Mouse (Mus musculus) stomach, embryonic 15.5 days (tissue): ENCODE data around the gene Sub1. TPM values are rescaled to one million over a fixed set of nuclear protein-coding genes. Genes with fewer than 3 reads are reported as not detected.

Source experiments
- ATAC-seq: fragments of 200-750 bp; cut with Nextera tagmentation; 2 replicates; pipeline ENCODE4 v1.8.0; 2017; ENCODE audit warnings: low read depth, moderate number of reproducible peaks, moderate TSS enrichment; ENCODE audit not compliant: insufficient read depth, low FRiP score
- H3K27ac ChIP-seq: fragments of 300-500 bp; sonication (generic); 2 replicates; pipeline ENCODE4 v1.5.1; 2015; ENCODE audit warnings: mild to moderate bottlenecking, inconsistent platforms
- H3K27me3 ChIP-seq: fragments of 300-500 bp; sonication (generic); replicated peaks from 2 replicates; pipeline ENCODE4 v1.6.1; 2015; ENCODE audit warnings: inconsistent platforms
- H3K36me3 ChIP-seq: fragments of 300-500 bp; sonication (generic); 2 replicates; pipeline ENCODE4 v1.6.1; 2015; ENCODE audit warnings: inconsistent platforms
- H3K4me1 ChIP-seq: fragments of 300-500 bp; sonication (generic); 2 replicates; pipeline ENCODE4 v1.6.1; 2015; ENCODE audit warnings: inconsistent platforms
- H3K4me2 ChIP-seq: fragments of 300-500 bp; sonication (generic); 2 replicates; pipeline ENCODE4 v1.6.1; 2015; ENCODE audit warnings: mild to moderate bottlenecking, inconsistent platforms
- H3K4me3 ChIP-seq: fragments of 300-500 bp; sonication (generic); replicated peaks from 2 replicates; pipeline ENCODE4 v1.5.1; 2015; ENCODE audit warnings: inconsistent platforms
- H3K9ac ChIP-seq: fragments of 300-500 bp; sonication (generic); 2 replicates; pipeline ENCODE4 v1.6.1; 2015; ENCODE audit warnings: inconsistent platforms
- H3K9me3 ChIP-seq: fragments of 300-500 bp; sonication (generic); 2 replicates; pipeline ENCODE4 v1.6.1; 2016; ENCODE audit warnings: inconsistent platforms
- WGBS: fragments of 180-500 bp; shearing (Covaris S2); methylation state at CpG from one replicate; pipeline ENCODE4 v1.1.7; 2015; 5-methylcytosine and 5-hydroxymethylcytosine counted together
- polyA plus RNA-seq: library from polyadenylated mRNA; unstranded; fragments of >200 nt; fragmentation: Nextera tagmentation; extraction: Ambion mirVana; gene quantifications from 2 replicates; pipeline ENCODE4 v1.2.1, GENCODE M21; 2015

The Sub1 gene
- 645 and 665 TPM in 2 replicates for polyA plus RNA-seq

DNA sequence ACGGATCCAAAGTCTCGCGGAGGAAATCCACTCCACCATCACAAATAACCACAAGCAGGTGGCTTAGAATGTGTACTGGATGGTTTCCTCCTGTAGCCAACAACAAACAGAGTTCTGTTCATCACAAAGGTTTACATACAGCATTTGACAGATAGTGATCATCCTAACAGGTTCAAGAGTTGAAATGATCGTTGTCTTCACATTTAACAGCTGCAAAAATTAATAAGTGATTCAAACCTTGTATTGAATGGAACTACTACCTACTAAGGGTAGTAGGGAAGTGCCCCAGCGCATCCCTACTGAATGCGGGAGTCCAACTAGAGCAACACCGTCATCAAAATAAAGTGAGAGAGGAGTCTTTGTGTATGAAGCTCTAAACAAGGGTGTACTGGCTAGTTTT, at the start of gene Sub1:
Sub1 (minus strand) TSS at position 101 of the 400 bp plus-strand sequence.
- peak within 1 kb of the TSS; percentile 100 for H3K4me3 ChIP-seq
- peak within 1 kb of the TSS; percentile 99; the same call in 1 of the 2 replicates for H3K9ac ChIP-seq
- peaks cover 3% of the 10 kb centered on the region; the same call in 1 of the 2 replicates for H3K4me1 ChIP-seq
- no peaks in the 10 kb centered on the region for H3K27me3 ChIP-seq
- ATAC-seq = no peak
- no peaks in the 10 kb centered on the region for H3K36me3 ChIP-seq
- H3K9me3 ChIP-seq = no peaks in the 10 kb centered on the region
- H3K27ac ChIP-seq = peak within 1 kb of the TSS; percentile 90
- WGBS = 92% methylated on average over 7 of the region's 7 CpGs
- peak within 1 kb of the TSS; percentile 35 for H3K4me2 ChIP-seq

DNA sequence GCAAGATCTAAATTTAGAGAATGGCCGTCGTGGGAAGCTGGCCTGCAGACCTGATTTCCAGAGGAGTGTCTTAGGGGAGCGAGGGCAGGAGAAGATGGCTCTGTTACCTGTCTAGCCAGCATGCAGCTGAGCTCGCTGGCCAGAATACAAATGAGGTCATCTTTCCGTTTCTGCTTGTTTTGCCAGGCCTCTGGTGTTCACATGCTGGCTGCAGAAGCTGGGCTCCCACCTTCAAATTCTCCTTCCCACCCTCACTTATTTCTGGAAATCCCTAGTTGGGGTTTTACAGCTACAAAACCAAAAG, 43.6 kb upstream of the Sub1 start:
- Histone ChIP-seq H3K36me3 (no peaks in the 10 kb centered on the region), H3K4me1 (peaks cover 9% of the 10 kb centered on the region; the same call in 1 of the 2 replicates), H3K9me3 (no peaks in the 10 kb centered on the region), H3K4me2 (no peak overlapping the region), H3K27ac (no peak overlapping the region), H3K27me3 (no peaks in the 10 kb centered on the region), H3K9ac (no peak overlapping the region), H3K4me3 (no peak overlapping the region)
- ATAC-seq = no peak
- WGBS = 39% methylated on average over 5 of the region's 5 CpGs

DNA sequence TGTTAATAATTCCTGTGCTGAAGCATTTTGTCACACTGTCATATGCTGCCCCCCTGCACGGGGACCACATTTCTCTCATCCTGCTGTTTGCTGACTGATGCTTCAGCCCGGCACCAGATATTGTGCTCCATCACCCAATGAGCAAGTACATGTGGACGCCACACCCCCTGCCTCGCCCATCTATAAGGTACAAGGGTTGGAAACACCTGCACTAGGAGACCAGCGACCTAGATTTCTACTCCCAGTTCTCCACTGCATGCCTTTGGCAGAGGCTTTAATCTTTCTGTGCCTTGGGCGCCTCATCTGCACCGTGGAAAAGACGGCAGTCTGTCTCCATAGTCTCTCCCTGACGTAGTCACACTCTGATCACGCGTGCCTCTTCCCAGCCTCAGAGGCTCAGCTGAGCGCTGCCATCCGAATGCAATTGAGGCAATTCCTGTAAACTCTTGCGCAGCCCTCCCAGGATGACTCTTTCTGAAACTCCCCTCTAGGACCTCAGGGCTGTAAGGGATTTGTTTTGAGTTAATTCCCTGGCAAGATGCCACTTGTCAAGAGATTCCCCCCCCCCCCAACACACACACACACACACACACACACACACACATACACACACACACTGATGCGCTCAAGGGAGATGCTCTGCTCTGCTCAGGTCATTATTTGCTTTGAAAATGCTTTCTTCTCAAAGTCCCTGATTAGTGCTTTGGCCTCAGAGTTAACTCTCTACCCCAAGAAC, 43.1 kb upstream of the Sub1 start:
- no peaks in the 10 kb centered on the region for H3K27me3 ChIP-seq
- no peak overlapping the region for H3K4me2 ChIP-seq
- H3K36me3 ChIP-seq = no peaks in the 10 kb centered on the region
- peaks cover 9% of the 10 kb centered on the region; the same call in 1 of the 2 replicates for H3K4me1 ChIP-seq
- H3K4me3 ChIP-seq = no peak overlapping the region
- no peak overlapping the region for H3K9ac ChIP-seq
- peak; percentile 35; the same call in 1 of the 2 replicates for ATAC-seq
- H3K9me3 ChIP-seq = no peaks in the 10 kb centered on the region
- no peak overlapping the region for H3K27ac ChIP-seq
- WGBS = 54% methylated on average over 15 of the region's 15 CpGs

DNA sequence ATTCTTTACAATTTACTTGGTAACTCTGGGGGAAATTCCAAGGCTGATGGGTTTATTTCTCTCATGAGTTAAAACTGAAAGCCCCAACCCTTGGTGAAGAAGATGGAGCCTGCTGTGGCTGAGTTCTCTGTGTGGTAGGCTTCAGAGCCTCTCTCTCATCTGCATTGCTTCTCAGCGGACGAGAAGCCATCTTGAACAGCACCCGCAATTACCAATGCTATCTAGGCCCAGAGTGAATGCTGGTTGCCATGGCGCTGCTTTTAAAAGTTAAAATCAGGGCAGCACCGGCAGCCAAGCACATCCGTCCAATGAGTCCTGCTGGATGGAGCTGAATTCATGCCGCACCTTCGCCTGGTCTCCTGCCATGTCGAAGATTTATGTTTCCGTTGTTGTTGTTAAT, 42.5 kb upstream of the Sub1 start:
- ATAC-seq = 0 out of 2 replicates have a peak, but pooled peaks have one; percentile 22
- WGBS = 74% methylated on average over 10 of the region's 10 CpGs

DNA sequence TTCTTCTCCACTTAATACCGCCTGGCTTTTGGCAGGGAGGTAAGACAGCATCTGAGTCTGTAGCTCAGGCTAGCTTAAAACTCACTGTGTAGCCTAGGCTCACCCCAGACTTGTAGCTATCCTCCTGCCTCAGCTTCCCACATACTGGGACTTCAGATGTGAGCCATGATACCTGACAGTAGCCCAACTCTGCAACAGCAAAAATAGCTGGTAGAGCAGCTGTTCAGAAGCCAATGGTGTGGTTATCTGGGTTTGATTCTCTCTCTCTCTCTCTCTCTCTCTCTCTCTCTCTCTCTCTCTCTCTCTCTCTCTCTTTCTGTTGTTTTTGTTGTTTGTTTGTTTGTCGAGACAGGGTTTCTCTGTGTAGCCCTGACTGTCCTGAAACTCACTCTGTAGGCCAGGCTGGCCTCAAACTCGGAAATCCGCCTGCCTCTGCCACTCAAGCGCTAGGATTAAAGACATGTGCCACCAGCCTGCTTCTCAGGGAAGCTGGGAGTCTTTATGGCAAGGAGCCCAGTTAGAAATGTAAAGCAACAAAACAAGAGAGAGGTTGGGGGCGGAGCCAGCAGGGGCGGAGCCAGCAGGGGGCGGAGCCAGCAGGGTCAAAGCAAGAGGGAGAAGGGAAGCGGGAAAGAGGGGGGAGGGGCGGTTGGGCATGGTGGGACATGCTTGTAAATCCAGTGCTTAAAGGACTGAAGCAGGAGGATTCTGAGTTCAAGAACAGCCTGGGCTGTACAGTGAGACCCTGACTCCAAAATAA, 41.3 kb upstream of the Sub1 start:
- Histone ChIP-seq H3K4me2 (no peak overlapping the region), H3K4me3 (no peak overlapping the region), H3K4me1 (peaks cover 9% of the 10 kb centered on the region; the same call in 1 of the 2 replicates), H3K27ac (no peak overlapping the region), H3K9me3 (no peaks in the 10 kb centered on the region), H3K9ac (no peak overlapping the region), H3K27me3 (no peaks in the 10 kb centered on the region), H3K36me3 (no peaks in the 10 kb centered on the region)
- no peak for ATAC-seq
- 70% methylated on average over 10 of the region's 10 CpGs for WGBS

More for the DNA sequence above, 42.5 kb upstream of the Sub1 start:
- no peaks in the 10 kb centered on the region for H3K9me3 ChIP-seq
- no peak overlapping the region for H3K27ac ChIP-seq
- no peak overlapping the region for H3K9ac ChIP-seq
- H3K4me1 ChIP-seq = peaks cover 9% of the 10 kb centered on the region; the same call in 1 of the 2 replicates
- no peak overlapping the region for H3K4me2 ChIP-seq
- no peaks in the 10 kb centered on the region for H3K27me3 ChIP-seq
- no peak overlapping the region for H3K4me3 ChIP-seq
- H3K36me3 ChIP-seq = no peaks in the 10 kb centered on the region

DNA sequence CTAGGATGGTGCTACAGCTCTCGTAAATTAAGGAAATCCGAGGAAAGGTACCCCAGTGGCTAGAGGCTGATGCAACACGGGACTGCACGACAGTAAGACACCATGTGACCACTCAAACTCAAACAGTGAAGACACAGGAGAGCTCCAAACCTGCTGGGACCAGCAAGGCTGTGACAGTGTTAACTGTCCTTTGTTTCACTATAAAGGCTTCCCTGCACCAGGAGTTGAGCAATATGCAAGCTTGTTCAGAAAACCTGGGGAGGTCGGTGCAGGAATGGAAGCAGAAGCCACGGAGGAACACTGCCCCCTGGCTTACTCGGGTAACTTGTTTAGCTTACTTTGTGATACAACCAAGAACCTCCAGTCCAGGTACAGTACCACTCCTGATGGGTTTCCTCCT, 40.4 kb upstream of the Sub1 start:
- H3K4me1 ChIP-seq = peaks cover 9% of the 10 kb centered on the region; the same call in 1 of the 2 replicates
- H3K27ac ChIP-seq = no peak overlapping the region
- WGBS = 45% methylated on average over 7 of the region's 7 CpGs
- H3K9ac ChIP-seq = no peak overlapping the region
- no peaks in the 10 kb centered on the region for H3K27me3 ChIP-seq
- H3K9me3 ChIP-seq = no peaks in the 10 kb centered on the region
- no peaks in the 10 kb centered on the region for H3K36me3 ChIP-seq
- H3K4me2 ChIP-seq = no peak overlapping the region
- H3K4me3 ChIP-seq = no peak overlapping the region
- ATAC-seq = no peak

DNA sequence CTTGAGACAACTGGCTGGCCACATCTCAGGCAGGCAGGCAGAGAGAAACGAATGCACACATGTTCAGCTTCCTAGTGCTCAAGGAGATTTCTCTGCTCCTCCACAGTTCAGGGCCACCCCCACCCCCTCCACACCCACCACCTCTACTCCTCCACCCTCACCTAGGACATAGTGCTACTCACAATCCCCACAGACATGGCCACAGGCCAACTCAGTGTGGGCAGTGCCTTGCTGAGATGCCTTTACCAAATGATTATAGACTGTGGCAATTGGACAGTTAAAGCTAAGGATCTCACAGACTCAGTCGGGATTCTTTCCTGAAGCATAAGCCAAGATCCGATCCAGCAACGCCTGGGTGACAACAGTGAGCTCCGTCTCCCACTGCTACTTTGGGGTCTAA, 39.9 kb upstream of the Sub1 start:
- Histone ChIP-seq H3K27ac (no peak overlapping the region), H3K9ac (no peak overlapping the region), H3K27me3 (no peaks in the 10 kb centered on the region), H3K4me3 (no peak overlapping the region), H3K4me1 (peaks cover 9% of the 10 kb centered on the region; the same call in 1 of the 2 replicates), H3K9me3 (no peaks in the 10 kb centered on the region), H3K4me2 (no peak overlapping the region), H3K36me3 (no peaks in the 10 kb centered on the region)
- no peak for ATAC-seq
- WGBS = 55% methylated on average over 5 of the region's 5 CpGs

DNA sequence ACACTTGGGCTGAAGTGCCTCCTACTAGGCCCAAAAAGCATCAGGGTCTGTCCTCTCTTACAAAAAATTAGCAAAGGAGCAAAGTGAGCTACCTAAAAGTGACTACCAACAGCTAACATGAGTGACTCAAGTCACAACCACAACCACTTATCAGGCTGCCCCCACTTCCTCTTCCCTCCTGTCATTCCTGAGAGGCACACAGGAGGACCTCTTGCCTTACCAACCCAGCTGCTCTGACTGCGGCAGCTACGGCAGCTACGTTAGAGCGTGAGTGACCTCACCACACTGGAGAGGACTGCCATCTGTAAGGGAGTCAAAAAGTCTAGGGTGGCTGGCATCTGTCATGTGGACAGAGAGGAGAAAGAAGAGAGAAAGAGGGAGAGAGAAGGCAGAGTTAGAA, 37.5 kb upstream of the Sub1 start:
- no peak overlapping the region for H3K4me2 ChIP-seq
- H3K27me3 ChIP-seq = no peaks in the 10 kb centered on the region
- H3K9me3 ChIP-seq = no peaks in the 10 kb centered on the region
- no peak overlapping the region for H3K27ac ChIP-seq
- H3K9ac ChIP-seq = no peak overlapping the region
- no peak for ATAC-seq
- 0 out of 2 replicates have a peak, but pooled peaks cover 1% of the 10 kb centered on the region for H3K4me1 ChIP-seq
- no peak overlapping the region for H3K4me3 ChIP-seq
- no peaks in the 10 kb centered on the region for H3K36me3 ChIP-seq
- 66% methylated on average over 4 of the region's 4 CpGs for WGBS

DNA sequence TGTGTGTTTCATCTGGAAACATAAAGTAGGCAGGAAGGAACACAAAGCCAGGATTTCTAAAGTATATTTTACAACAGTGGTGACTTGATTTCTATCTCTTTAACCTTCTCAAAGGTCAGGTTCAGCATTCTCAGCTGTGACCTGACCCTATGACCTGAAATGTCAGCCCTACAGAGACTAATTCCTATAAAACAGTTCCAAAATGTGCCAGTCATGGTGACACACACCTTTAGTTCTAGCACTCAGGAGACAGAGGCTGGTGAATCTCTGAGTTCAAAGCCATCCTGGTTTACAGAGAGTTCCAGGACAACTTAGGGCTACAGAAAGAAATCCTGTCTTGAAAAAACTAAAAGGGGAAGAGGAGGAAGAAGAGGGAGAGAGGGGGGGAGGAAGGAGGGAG, 36.4 kb upstream of the Sub1 start:
- no peaks in the 10 kb centered on the region for H3K9me3 ChIP-seq
- H3K4me1 ChIP-seq = no peaks in the 10 kb centered on the region
- H3K27ac ChIP-seq = no peak overlapping the region
- no peak overlapping the region for H3K9ac ChIP-seq
- no peaks in the 10 kb centered on the region for H3K27me3 ChIP-seq
- H3K36me3 ChIP-seq = no peaks in the 10 kb centered on the region
- H3K4me3 ChIP-seq = no peak overlapping the region
- ATAC-seq = no peak
- no peak overlapping the region for H3K4me2 ChIP-seq

DNA sequence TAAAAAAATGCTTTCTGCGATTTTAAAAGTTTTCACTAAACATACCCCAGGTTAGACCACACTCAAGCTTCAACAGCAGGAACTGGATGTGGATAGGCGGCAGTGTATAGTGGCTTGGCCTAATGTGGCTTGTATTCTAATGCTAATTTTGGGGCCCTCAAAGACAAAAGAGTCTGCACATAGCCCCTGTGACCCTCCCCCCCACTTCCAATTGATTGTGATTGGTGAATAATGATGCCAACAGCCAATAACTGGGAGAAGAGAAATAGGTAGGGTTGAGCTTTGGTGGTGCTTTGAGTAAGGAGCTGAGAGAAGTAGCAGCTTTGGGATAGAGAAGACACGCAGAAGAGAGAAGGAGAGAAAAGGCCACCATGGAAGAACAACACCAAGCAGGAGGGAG, 35.7 kb upstream of the Sub1 start:
- Histone ChIP-seq H3K4me1 (no peaks in the 10 kb centered on the region), H3K4me2 (no peak overlapping the region), H3K36me3 (no peaks in the 10 kb centered on the region), H3K9me3 (no peaks in the 10 kb centered on the region), H3K9ac (no peak overlapping the region), H3K27ac (no peak overlapping the region), H3K4me3 (no peak overlapping the region), H3K27me3 (no peaks in the 10 kb centered on the region)
- no peak for ATAC-seq
- 92% methylated on average over 3 of the region's 3 CpGs for WGBS

DNA sequence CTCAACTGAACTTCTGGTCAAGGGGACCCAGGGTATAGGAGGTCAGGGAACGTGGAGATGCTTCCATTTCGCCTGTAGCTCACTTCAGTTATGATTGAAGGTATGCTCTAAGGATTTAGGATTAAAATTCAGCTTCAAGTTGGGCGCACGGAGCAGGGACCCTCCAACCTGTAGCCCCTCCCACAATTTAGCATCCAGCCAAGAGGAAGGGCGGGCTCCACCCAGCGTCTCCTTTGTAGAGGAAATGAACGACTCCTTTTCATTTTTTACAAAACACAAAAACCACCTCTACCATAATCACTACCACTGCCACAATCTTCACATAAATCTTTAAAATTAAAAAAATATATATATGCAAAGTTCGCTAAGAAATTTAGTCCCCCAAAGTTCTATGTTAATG, 35.1 kb upstream of the Sub1 start:
- Histone ChIP-seq H3K9me3 (no peaks in the 10 kb centered on the region), H3K27ac (no peak overlapping the region), H3K9ac (no peak overlapping the region), H3K4me1 (no peaks in the 10 kb centered on the region), H3K4me3 (no peak overlapping the region), H3K36me3 (no peaks in the 10 kb centered on the region), H3K27me3 (no peaks in the 10 kb centered on the region), H3K4me2 (no peak overlapping the region)
- WGBS = 83% methylated on average over 8 of the region's 8 CpGs
- ATAC-seq = no peak

DNA sequence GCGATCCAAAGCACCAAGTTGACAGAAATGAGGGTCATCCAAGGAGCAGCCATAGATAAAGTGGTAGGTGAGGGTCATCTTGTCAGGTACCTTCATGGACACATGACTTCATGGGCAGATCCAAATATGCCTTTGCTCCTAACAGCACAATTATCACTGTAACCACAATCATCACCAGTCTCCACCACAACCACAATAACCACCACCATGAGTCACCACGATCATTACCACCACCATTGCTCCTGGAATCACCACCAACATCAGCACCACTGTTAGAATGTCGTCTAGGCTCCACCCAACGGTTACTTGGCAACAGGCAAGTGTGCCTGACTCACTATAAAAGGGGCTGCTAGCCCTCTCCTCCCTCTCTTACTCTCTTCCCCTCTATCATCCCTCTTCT, 33.4 kb upstream of the Sub1 start:
- Histone ChIP-seq H3K9me3 (no peaks in the 10 kb centered on the region), H3K4me2 (no peak overlapping the region), H3K4me3 (no peak overlapping the region), H3K27me3 (no peaks in the 10 kb centered on the region), H3K4me1 (no peaks in the 10 kb centered on the region), H3K9ac (no peak overlapping the region), H3K27ac (no peak overlapping the region), H3K36me3 (no peaks in the 10 kb centered on the region)
- 65% methylated on average over 4 of the region's 4 CpGs for WGBS
- ATAC-seq = no peak
